Mouse (Mus musculus) heart, embryonic 12.5 days (tissue): ENCODE data around the gene Oog2. TPM values are rescaled to one million over a fixed set of nuclear protein-coding genes. Genes with fewer than 3 reads are reported as not detected.
"Not testable (repeated sequence)": the region's sequence is repeated elsewhere in the genome, so short reads cannot be mapped to it uniquely, and the experiment has no call there.

Experiments used
- ATAC-seq: fragments of 200-750 bp; cut with Nextera tagmentation; 2 replicates; pipeline ENCODE4 v1.8.0; 2017; ENCODE audit warnings: moderate TSS enrichment, moderate library complexity; ENCODE audit not compliant: insufficient number of reproducible peaks, low FRiP score
- H3K27ac ChIP-seq: fragments of 300-500 bp; sonication (generic); 2 replicates; pipeline ENCODE4 v1.5.1; 2016; ENCODE audit warnings: mild to moderate bottlenecking, moderate library complexity; ENCODE audit not compliant: poor library complexity, severe bottlenecking
- H3K27me3 ChIP-seq: fragments of 300-500 bp; sonication (generic); replicated peaks from 2 replicates; pipeline ENCODE4 v1.6.1; 2016; ENCODE audit warnings: mild to moderate bottlenecking, moderate library complexity
- H3K36me3 ChIP-seq: fragments of 300-500 bp; sonication (generic); 2 replicates; pipeline ENCODE4 v1.6.1; 2016; ENCODE audit warnings: mild to moderate bottlenecking, moderate library complexity
- H3K4me1 ChIP-seq: fragments of 300-500 bp; sonication (generic); replicated peaks from 2 replicates; pipeline ENCODE4 v1.6.1; 2016; ENCODE audit warnings: mild to moderate bottlenecking
- H3K4me2 ChIP-seq: fragments of 300-500 bp; sonication (generic); 2 replicates; pipeline ENCODE4 v1.6.1; 2016; ENCODE audit warnings: mild to moderate bottlenecking, moderate library complexity
- H3K4me3 ChIP-seq: fragments of 300-500 bp; sonication (generic); 2 replicates; pipeline ENCODE4 v1.5.1; 2016; ENCODE audit warnings: mild to moderate bottlenecking
- H3K9ac ChIP-seq: fragments of 300-500 bp; sonication (generic); 2 replicates; pipeline ENCODE4 v1.6.1; 2016; ENCODE audit warnings: mild to moderate bottlenecking, moderate library complexity
- H3K9me3 ChIP-seq: fragments of 300-500 bp; sonication (generic); replicated peaks from 2 replicates; pipeline ENCODE4 v1.6.1; 2016; ENCODE audit warnings: mild to moderate bottlenecking, moderate library complexity
- WGBS: fragments of 180-500 bp; shearing (Covaris S2); methylation state at CpG from one replicate; pipeline ENCODE4 v1.1.7; 2016; 5-methylcytosine and 5-hydroxymethylcytosine counted together
- polyA plus RNA-seq: library from polyadenylated mRNA; unstranded; fragments of >200 nt; fragmentation: Nextera tagmentation; extraction: Ambion mirVana; gene quantifications from 2 replicates; pipeline ENCODE4 v1.2.1, GENCODE M21; 2016

Gene Oog2
- not detected in 2 replicates for polyA plus RNA-seq

DNA sequence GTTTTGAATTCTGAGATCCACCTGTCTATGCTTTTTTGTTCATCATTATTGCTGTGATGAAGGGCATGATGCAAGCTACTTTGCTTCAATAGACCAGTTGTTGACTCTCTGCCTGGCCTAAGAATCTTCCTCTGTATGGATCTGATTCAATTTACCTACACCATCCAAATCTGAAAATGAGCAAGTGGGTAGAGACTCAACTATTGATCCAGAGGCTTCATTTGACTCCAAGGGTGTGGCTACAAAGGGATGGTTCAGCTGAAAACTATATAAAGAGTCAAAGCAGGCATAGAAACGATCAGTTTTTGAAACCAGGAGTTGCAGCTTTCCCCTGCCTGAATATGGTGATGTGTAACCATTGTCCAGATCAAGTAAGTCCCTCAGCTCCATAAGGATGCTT lies at the start of gene Oog2:
Gene Oog2, plus strand, starts transcription at position 301 of the 400 bp plus-strand sequence.
- H3K4me2 ChIP-seq: no peak within 1 kb of the TSS
- 16% methylated on average over 1 of the region's 1 CpGs for WGBS

DNA sequence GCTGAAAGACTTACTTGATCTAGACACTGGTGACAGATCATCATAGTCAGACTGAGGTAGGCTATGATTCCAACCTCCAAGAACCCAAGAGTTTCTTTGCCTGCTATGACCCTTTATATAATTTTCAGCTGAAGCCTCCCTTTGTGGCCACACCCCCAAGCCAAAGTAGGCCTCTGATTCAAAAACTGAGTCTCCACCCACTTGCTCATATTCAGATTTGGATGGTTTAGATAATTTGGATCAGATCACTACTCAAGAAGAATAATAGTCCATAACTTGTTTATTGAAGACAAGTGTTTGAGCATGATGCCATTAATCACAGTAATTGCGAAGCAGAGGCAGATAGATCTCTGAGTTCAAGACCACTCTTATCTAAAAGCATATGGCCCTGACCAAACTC lies 28.0 kb upstream of the Oog2 start, which contains the start of gene Oog3:
Gene Oog3, minus strand, starts transcription at position 101 of the 400 bp plus-strand sequence.
- no peak for ATAC-seq

More for the DNA sequence above, at the start of gene Oog2:
- no peaks in the 10 kb centered on the region for H3K27me3 ChIP-seq
- no peaks in the 10 kb centered on the region for H3K36me3 ChIP-seq
- H3K9ac ChIP-seq: no peak within 1 kb of the TSS
- H3K4me1 ChIP-seq: no peaks in the 10 kb centered on the region
- no peak for ATAC-seq
- peaks cover 13% of the 10 kb centered on the region; the same call in 1 of the 2 replicates for H3K9me3 ChIP-seq
- no peak within 1 kb of the TSS for H3K4me3 ChIP-seq
- no peak within 1 kb of the TSS for H3K27ac ChIP-seq

GRCm38 (mm10) chr4:144213218-144213617 lies 22.7 kb downstream of the Oog2 start, which contains the start of gene C87977:
C87977 (minus strand) TSS chr4:144213318.
- not testable (repeated sequence) for H3K4me1 ChIP-seq, H3K36me3 ChIP-seq, H3K9me3 ChIP-seq, ATAC-seq, H3K9ac ChIP-seq, H3K4me3 ChIP-seq, H3K27me3 ChIP-seq, H3K4me2 ChIP-seq, H3K27ac ChIP-seq
- 59% methylated on average over 1 of the region's 1 CpGs for WGBS

More for the DNA sequence above, 28.0 kb upstream of the Oog2 start, which contains the start of gene Oog3:
- Histone ChIP-seq H3K4me3 (no peak within 1 kb of the TSS), H3K4me2 (no peak within 1 kb of the TSS), H3K36me3 (no peaks in the 10 kb centered on the region), H3K9me3 (peaks cover 32% of the 10 kb centered on the region), H3K9ac (no peak within 1 kb of the TSS), H3K27ac (no peak within 1 kb of the TSS), H3K27me3 (no peaks in the 10 kb centered on the region), H3K4me1 (no peaks in the 10 kb centered on the region)
- WGBS: 62% methylated on average over 1 of the region's 1 CpGs

Other genes with a start within 250 kb of the Oog2 start
- not detected in 2 replicates for gene Pramef25, start 239.7 kb upstream of the Oog2 start, polyA plus RNA-seq
- gene Gm13101, start 223.8 kb upstream of the Oog2 start, polyA plus RNA-seq: not detected in 2 replicates
- gene Pramef17, start 196.3 kb upstream of the Oog2 start, polyA plus RNA-seq: not detected in 2 replicates
- not detected in 2 replicates for gene Pramel4, start 131.6 kb upstream of the Oog2 start, polyA plus RNA-seq
- gene Gm13102, start 84.2 kb upstream of the Oog2 start, polyA plus RNA-seq: not detected in 2 replicates
- not detected in 2 replicates for gene Oog3, start 28.1 kb upstream of the Oog2 start, polyA plus RNA-seq
- gene C87977, start 22.6 kb downstream of the Oog2 start, polyA plus RNA-seq: not detected in 2 replicates
- not detected in 2 replicates for gene Pramel5, start 89.8 kb downstream of the Oog2 start, polyA plus RNA-seq
- not detected in 2 replicates for gene Gm13128, start 139.5 kb downstream of the Oog2 start, polyA plus RNA-seq
- gene Gm13119, start 167.2 kb downstream of the Oog2 start, polyA plus RNA-seq: not detected in 2 replicates
- gene Pramef20, start 187.2 kb downstream of the Oog2 start, polyA plus RNA-seq: not detected in 2 replicates
- 0.06 and 0.12 TPM in 2 replicates for gene Pramef12, start 217.7 kb downstream of the Oog2 start, polyA plus RNA-seq
- not detected in 2 replicates for gene 1700012P22Rik, start 248.1 kb downstream of the Oog2 start, polyA plus RNA-seq